Mouse (Mus musculus) CH12.LX (cell line): Measurements from ENCODE around the gene Lrrc8c.

ENCODE experiments used
- CTCF ChIP-seq, 2 experiments: IDR thresholded peaks in 1 of 2; conservative IDR thresholded peaks in 1 of 2; 2 replicates each; pipeline ENCODE4 v1.5.1; 2011 to 2012; ENCODE audit warnings: low read depth in 2 of 2, low read length in 2 of 2, improper control_type of control experiment in 1 of 2, inconsistent platforms in 1 of 2, mild to moderate bottlenecking in 1 of 2, moderate library complexity in 1 of 2
- EP300 ChIP-seq: IDR thresholded peaks from 2 replicates; pipeline ENCODE4 v1.6.1; 2011; ENCODE audit warnings: low read length, improper control_type of control experiment
- HCFC1 ChIP-seq: IDR thresholded peaks from 2 replicates; pipeline ENCODE4 v1.6.1; 2012; ENCODE audit warnings: low read depth, mild to moderate bottlenecking, inconsistent platforms, low read length, improper control_type of control experiment
- JUND ChIP-seq: conservative IDR thresholded peaks from 2 replicates; pipeline ENCODE4 v1.6.1; 2011; ENCODE audit warnings: low read depth, low read length, improper control_type of control experiment
- MAX ChIP-seq: IDR thresholded peaks from 2 replicates; pipeline ENCODE4 v1.6.1; 2011; ENCODE audit warnings: low read length, improper control_type of control experiment
- MAZ ChIP-seq: IDR thresholded peaks from 2 replicates; pipeline ENCODE4 v1.6.1; 2012; ENCODE audit warnings: low read depth, mild to moderate bottlenecking, inconsistent platforms, low read length, improper control_type of control experiment, moderate library complexity
- POLR2A ChIP-seq: IDR thresholded peaks from 2 replicates; pipeline ENCODE4 v1.6.1; 2011; ENCODE audit warnings: low read depth, mild to moderate bottlenecking, improper control_type of control experiment, low read length
- POLR2AphosphoS2 ChIP-seq: IDR thresholded peaks from 2 replicates; pipeline ENCODE4 v1.6.1; 2011; ENCODE audit warnings: low read depth, low read length, improper control_type of control experiment
- RAD21 ChIP-seq: IDR thresholded peaks from 2 replicates; pipeline ENCODE4 v1.6.1; 2011; ENCODE audit warnings: low read depth, mild to moderate bottlenecking, low read length, improper control_type of control experiment, moderate library complexity
- RCOR1 ChIP-seq: conservative IDR thresholded peaks from 2 replicates; pipeline ENCODE4 v1.6.1; 2012; ENCODE audit warnings: low read depth, mild to moderate bottlenecking, inconsistent platforms, low read length, improper control_type of control experiment
- USF1 ChIP-seq: IDR thresholded peaks from 2 replicates; pipeline ENCODE4 v1.6.1; 2014; ENCODE audit warnings: low read depth, mild to moderate bottlenecking, inconsistent platforms, low read length, improper control_type of control experiment
- USF2 ChIP-seq: conservative IDR thresholded peaks from 2 replicates; pipeline ENCODE4 v1.6.1; 2011; ENCODE audit warnings: low read depth, low read length, improper control_type of control experiment
- ZKSCAN1 ChIP-seq: IDR thresholded peaks from 2 replicates; pipeline ENCODE4 v1.6.1; 2012; ENCODE audit warnings: low read depth, inconsistent platforms, low read length, improper control_type of control experiment, borderline replicate concordance
- ZNF384 ChIP-seq: IDR thresholded peaks from 2 replicates; pipeline ENCODE4 v1.6.1; 2012; ENCODE audit warnings: low read depth, low read length, improper control_type of control experiment, inconsistent platforms

DNA sequence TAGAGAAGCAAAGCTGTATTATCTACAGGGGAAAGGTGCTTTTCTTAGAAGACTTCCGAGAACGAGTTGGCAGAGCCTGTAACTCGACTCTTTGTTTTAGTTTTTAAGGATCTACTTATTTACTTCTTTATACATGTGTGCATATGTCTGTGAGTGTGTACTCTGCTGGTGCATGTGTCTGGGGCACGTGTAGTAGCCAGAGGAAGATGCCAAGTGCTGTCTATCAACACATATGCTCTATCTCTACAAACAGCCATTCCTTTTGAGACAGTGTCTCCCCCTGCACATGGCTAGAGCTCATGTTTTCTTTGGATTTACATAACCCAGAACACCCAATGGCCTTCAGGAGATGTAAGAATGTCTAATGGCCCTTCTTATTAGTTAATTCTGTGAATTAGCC is 6.9 kb upstream of the Lrrc8c start:
- TF ChIP-seq MAZ, result no peak
- TF ChIP-seq CTCF (conservative IDR thresholded peaks at IDR 0.05 in 1 of 2, IDR thresholded peaks at IDR 0.05 in 1 of 2; ENCODE audit: low read depth in 2 of 2, low read length in 2 of 2), result no peak
- no peak for TF ChIP-seq ZKSCAN1
- no peak for TF ChIP-seq EP300
- no peak for TF ChIP-seq USF2
- TF ChIP-seq RAD21, result no peak
- no peak for TF ChIP-seq POLR2A
- TF ChIP-seq ZNF384, result no peak
- no peak for TF ChIP-seq USF1
- no peak for TF ChIP-seq MAX
- TF ChIP-seq RCOR1, result no peak
- TF ChIP-seq POLR2AphosphoS2, result no peak
- TF ChIP-seq HCFC1, result no peak
- no peak for TF ChIP-seq JUND
